Mouse (Mus musculus) urinary bladder, adult 2 months (tissue): ENCODE data around the gene B830017H08Rik. TPM values are rescaled to one million over a fixed set of nuclear protein-coding genes. Genes with fewer than 3 reads are reported as not detected.

ENCODE experiments used
- DNase-seq: peaks from one replicate; pipeline ENCODE4 v3.0.0; 2022; ENCODE audit warnings: low spot score
- polyA plus RNA-seq: library from polyadenylated mRNA; depleted of rRNA; stranded (reverse); fragments of >200 nt; gene quantifications from 2 replicates; pipeline ENCODE4 v1.2.3, GENCODE M21; 2012; rRNA removed

The B830017H08Rik gene
- polyA plus RNA-seq, 1 experiment, result not detected

- no peak for DNase-seq
These were observed 18.4 kb downstream of the B830017H08Rik start for GRCm38 (mm10) chr16:17851331-17851730.

GRCm38 (mm10) chr16:17851860-17852259 is 18.9 kb downstream of the B830017H08Rik start:
- DNase-seq, result no peak

GRCm38 (mm10) chr16:17853263-17853662 is 20.3 kb downstream of the B830017H08Rik start:
- DNase-seq, result no peak

GRCm38 (mm10) chr16:17857157-17857556 is 24.2 kb downstream of the B830017H08Rik start:
- DNase-seq, result no peak

- DNase-seq, result no peak
These were observed 25.7 kb downstream of the B830017H08Rik start for GRCm38 (mm10) chr16:17858592-17858991.

GRCm38 (mm10) chr16:17865293-17865692 is 32.4 kb downstream of the B830017H08Rik start:
- no peak for DNase-seq

- no peak for DNase-seq
These were observed 32.8 kb downstream of the B830017H08Rik start for GRCm38 (mm10) chr16:17865770-17866169.

GRCm38 (mm10) chr16:17871248-17871647 is 38.3 kb downstream of the B830017H08Rik start:
- DNase-seq, result no peak

- DNase-seq, result no peak
These were observed 40.1 kb downstream of the B830017H08Rik start for GRCm38 (mm10) chr16:17872995-17873394.

- DNase-seq, result no peak
These were observed 42.3 kb downstream of the B830017H08Rik start for GRCm38 (mm10) chr16:17875174-17875573.

- DNase-seq, result no peak
These were observed 43.2 kb downstream of the B830017H08Rik start for GRCm38 (mm10) chr16:17876096-17876495.

- DNase-seq, result no peak
These were observed 46.6 kb downstream of the B830017H08Rik start for GRCm38 (mm10) chr16:17879571-17879970.

- DNase-seq, result no peak
These were observed 49.3 kb downstream of the B830017H08Rik start for GRCm38 (mm10) chr16:17882196-17882595.

GRCm38 (mm10) chr16:17884116-17884515 is 51.2 kb downstream of the B830017H08Rik start:
- no peak for DNase-seq

Other genes with a start within 250 kb of the B830017H08Rik start
- gene Slc7a4, start 249.9 kb upstream of the B830017H08Rik start, polyA plus RNA-seq, result 12.4 and 17.0 TPM in 2 replicates
- gene Smpd4, start 213.8 kb upstream of the B830017H08Rik start, polyA plus RNA-seq, result 33.1 and 36.3 TPM in 2 replicates
- 1.5 and 2.7 TPM in 2 replicates for gene Ccdc74a, start 186.7 kb upstream of the B830017H08Rik start, polyA plus RNA-seq
- gene Med15, start 100.2 kb upstream of the B830017H08Rik start, polyA plus RNA-seq, result 36.5 and 56.4 TPM in 2 replicates
- 38.8 and 40.9 TPM in 2 replicates for gene Klhl22, start 73.5 kb upstream of the B830017H08Rik start, polyA plus RNA-seq
- 36.0 and 45.5 TPM in 2 replicates for gene Scarf2, start 35.8 kb upstream of the B830017H08Rik start, polyA plus RNA-seq
- 2.3 and 4.0 TPM in 2 replicates for gene Car15, start 5.2 kb downstream of the B830017H08Rik start, polyA plus RNA-seq
- gene Gm20518, start 58.5 kb downstream of the B830017H08Rik start, polyA plus RNA-seq, result 0.60 and 0.70 TPM in 2 replicates
- 0.07 and 0.08 TPM in 2 replicates for gene Tssk1, start 61.1 kb downstream of the B830017H08Rik start, polyA plus RNA-seq
- gene Dgcr2, start 65.4 kb downstream of the B830017H08Rik start, polyA plus RNA-seq, result 48.7 and 50.0 TPM in 2 replicates
- not detected in 2 replicates for gene Tssk2, start 65.5 kb downstream of the B830017H08Rik start, polyA plus RNA-seq
- gene Ess2, start 78.2 kb downstream of the B830017H08Rik start, polyA plus RNA-seq, result 26.0 and 26.7 TPM in 2 replicates
- not detected in 2 replicates for gene Gsc2, start 81.9 kb downstream of the B830017H08Rik start, polyA plus RNA-seq
- 67.3 and 77.5 TPM in 2 replicates for gene Slc25a1, start 95.1 kb downstream of the B830017H08Rik start, polyA plus RNA-seq
- gene Vpreb2, start 147.3 kb downstream of the B830017H08Rik start, polyA plus RNA-seq, result not detected in 2 replicates
- 105 and 136 TPM in 2 replicates for gene Dgcr6, start 219.7 kb downstream of the B830017H08Rik start, polyA plus RNA-seq